Mouse (Mus musculus) embryonic facial prominence, embryonic 12.5 days (tissue): ENCODE measurements at regions not wholly inside any gene's neighbourhood (a gene's known extent, or its start where the extent isn't known, plus 50 kb on each side); places are given as distances from the start of the nearest gene placed in this dataset.

ENCODE experiments used
- ATAC-seq: fragments of 200-750 bp; cut with Nextera tagmentation; 2 replicates; pipeline ENCODE4 v1.8.0; 2017; ENCODE audit not compliant: insufficient number of reproducible peaks, insufficient read depth, low FRiP score, low TSS enrichment
- H3K27ac ChIP-seq: fragments of 300-500 bp; sonication (generic); 2 replicates; pipeline ENCODE4 v1.5.1; 2016; ENCODE audit warnings: mild to moderate bottlenecking
- H3K27me3 ChIP-seq: fragments of 300-500 bp; sonication (generic); 2 replicates; pipeline ENCODE4 v1.6.1; 2016; ENCODE audit warnings: mild to moderate bottlenecking, moderate library complexity
- H3K36me3 ChIP-seq: fragments of 300-500 bp; sonication (generic); 2 replicates; pipeline ENCODE4 v1.6.1; 2016; ENCODE audit warnings: mild to moderate bottlenecking
- H3K4me1 ChIP-seq: fragments of 300-500 bp; sonication (generic); 2 replicates; pipeline ENCODE4 v1.6.1; 2016
- H3K4me2 ChIP-seq: fragments of 300-500 bp; sonication (generic); replicated peaks from 2 replicates; pipeline ENCODE4 v1.6.1; 2016; ENCODE audit warnings: mild to moderate bottlenecking, moderate library complexity
- H3K4me3 ChIP-seq: fragments of 300-500 bp; sonication (generic); 2 replicates; pipeline ENCODE4 v1.5.1; 2016; ENCODE audit warnings: mild to moderate bottlenecking
- H3K9ac ChIP-seq: fragments of 300-500 bp; sonication (generic); 2 replicates; pipeline ENCODE4 v1.6.1; 2016; ENCODE audit warnings: mild to moderate bottlenecking, moderate library complexity
- H3K9me3 ChIP-seq: fragments of 300-500 bp; sonication (generic); 2 replicates; pipeline ENCODE4 v1.6.1; 2016; ENCODE audit warnings: mild to moderate bottlenecking, moderate library complexity
- WGBS: fragments of 180-500 bp; shearing (Covaris S2); methylation state at CpG from one replicate; pipeline ENCODE4 v1.1.7; 2016; 5-methylcytosine and 5-hydroxymethylcytosine counted together

DNA sequence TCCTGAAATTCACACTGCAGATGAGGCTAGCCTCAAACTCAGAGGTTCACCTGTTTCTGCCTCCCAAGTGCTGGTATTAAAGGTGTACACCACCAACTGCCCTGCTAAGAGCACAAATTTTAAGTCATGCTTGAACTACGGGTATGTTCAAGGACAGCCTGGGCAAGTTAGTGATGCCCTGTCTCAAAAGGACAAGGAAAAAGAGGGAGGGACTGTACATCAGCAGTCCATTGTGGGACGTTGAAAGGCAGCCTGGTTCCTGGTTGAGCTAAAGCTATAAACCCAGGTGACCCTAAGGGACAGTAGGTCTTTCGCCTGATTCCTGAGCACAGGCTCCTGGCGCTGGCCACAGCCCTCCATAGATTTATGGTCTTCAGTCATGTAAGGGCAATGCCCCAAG lies 51.0 kb upstream of the Ccn6 start:
- no peak for ATAC-seq

More for the DNA sequence above, 51.0 kb upstream of the Ccn6 start:
- WGBS: 89% methylated on average over 4 of the region's 4 CpGs
- H3K4me2 ChIP-seq: no peak overlapping the region
- H3K4me1 ChIP-seq: peaks cover 10% of the 10 kb centered on the region; the same call in 1 of the 2 replicates
- no peaks in the 10 kb centered on the region for H3K27me3 ChIP-seq
- H3K4me3 ChIP-seq: no peak overlapping the region
- H3K27ac ChIP-seq: no peak overlapping the region
- H3K9ac ChIP-seq: no peak overlapping the region
- H3K9me3 ChIP-seq: 0 out of 2 replicates have a peak, but pooled peaks cover 7% of the 10 kb centered on the region
- H3K36me3 ChIP-seq: no peaks in the 10 kb centered on the region
